Mouse (Mus musculus): Measurements from ENCODE around the gene Ltbp2. TPM values are rescaled to one million over a fixed set of nuclear protein-coding genes. Genes with fewer than 3 reads are reported as not detected.

The Ltbp2 gene
- total RNA-seq, 2 experiments from 2014 or later: 1.3 to 1.6 TPM

DNA sequence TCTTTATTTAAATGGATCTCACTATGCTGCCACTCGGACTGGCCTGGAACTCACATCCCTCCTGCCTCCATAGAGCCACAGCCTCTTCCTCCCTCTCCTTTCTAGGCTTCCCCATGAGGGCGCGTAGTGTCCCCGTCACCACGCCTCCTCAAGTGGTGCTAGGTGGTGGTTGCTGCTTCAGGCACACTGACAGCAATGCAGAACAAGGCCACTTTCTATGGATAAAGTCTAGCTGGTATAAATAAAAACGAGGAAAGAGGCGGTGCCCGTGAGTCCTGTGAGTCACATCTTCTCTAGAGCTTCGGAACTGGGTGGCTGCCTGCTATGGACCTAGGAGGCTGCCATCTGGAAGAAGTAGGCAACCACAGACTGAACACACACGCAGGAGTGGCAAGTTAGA is 120.3 kb downstream of the Ltbp2 start:
- no peak for DNase-seq

DNA sequence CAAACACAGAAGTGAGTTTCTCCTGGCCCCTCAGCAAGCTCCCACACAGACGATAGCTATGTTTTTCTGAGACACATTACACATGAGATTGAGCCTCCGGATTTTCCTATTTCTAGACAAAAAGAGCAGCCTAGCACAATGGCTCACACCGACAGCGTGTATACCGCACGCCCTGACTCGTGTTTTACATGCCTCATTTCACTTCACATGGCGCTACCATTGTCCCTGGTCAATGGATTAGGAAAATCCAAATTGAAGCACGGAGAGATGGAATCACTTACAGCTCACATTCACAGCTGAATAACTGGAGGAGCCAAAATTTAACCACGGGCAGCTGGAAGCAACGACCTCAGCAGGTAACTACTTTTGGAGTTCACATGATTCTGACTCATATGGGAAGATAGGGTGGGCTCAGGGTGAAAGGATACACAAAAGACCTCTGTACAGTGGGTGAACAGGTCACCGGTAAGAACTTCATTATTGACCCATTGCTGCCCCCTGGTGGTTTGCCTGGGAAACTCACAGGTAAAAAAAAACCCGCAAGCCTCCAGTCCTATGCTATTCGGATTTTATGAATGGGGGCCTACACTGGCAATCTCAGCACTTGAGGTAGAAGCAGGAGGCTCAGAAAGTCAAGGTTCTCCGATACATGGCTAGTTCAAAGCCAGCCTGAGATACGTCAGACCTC is 121.2 kb downstream of the Ltbp2 start:
- no peak for DNase-seq

DNA sequence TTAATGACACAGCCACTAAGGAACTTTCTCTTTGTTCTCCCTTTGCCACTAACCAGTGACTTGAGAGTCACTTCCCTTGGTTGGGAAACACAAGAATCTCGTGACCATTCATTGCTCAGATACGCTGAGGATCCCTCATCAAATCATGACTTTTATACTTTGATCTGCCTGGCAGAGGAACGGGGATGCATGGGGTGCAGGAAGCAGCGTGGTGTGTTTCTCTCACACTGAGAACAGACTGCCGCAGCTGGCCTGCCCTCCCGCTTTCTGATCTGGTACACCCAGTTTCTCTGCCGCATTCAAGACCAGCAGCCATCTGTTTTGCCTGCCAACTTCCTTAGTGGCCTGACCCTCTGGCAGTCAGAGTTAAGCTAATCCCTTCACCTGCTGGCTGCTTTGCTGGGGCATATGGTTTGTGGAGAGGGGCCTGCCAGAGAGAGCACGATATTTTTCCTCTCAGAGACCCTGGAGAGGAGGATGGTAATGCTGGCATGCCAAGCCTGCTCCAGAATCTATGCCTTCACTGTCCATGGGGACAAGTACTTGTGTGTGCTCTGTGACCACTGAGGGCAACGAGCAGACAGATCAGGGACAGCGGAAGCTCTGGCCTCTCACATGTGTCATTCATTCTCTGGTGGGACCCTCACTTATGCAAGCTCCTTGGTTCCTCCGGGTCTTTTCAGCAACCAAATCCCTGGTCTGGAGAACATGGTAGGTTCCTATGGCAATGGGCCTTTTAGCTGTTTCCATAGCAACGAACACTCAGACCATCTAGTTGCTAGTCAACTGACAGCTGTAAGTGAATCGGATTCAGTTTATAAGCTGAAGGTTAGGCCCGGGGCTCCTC is 124.0 kb downstream of the Ltbp2 start:
- DNase-seq: no peak

DNA sequence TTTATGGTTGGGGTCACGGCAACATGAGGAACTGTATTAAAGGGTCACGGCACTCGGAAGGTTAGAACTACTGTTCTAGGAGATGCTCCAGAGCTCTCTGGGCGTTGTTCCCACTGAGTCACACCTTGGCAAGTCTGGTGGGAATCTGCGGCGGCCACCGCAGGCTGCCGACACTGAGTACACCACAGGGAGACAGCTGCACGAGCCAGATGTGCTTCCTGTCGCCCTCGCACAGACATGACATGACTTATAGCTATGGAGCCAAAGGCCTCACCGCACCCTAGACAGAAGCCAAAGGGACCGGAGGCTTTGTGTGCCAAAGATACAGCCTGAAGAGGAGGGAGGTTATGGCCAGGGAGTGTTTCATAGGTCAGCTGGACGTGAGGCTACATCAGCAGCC is 125.7 kb downstream of the Ltbp2 start:
- peak; percentile 61 for DNase-seq

DNA sequence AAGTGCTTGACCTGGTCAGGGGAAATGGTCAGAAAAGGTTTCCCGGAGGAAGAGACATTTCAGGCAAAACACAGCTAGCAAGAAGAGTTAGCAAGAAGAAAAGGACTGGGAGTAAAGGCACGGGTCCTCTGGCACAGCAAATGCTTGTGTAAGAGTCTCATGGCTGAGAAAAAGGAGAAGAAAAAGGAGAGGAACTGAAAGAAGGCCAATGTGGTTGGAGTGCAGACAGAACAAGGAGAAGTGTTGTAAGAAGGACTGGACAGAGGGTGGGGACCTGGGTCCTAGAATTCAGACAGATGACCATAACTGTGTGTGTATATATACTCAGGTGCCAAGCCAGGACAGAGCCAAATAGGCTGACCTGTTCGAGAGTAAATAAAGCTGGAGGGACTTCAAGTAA is 128.2 kb downstream of the Ltbp2 start:
- DNase-seq: no peak

DNA sequence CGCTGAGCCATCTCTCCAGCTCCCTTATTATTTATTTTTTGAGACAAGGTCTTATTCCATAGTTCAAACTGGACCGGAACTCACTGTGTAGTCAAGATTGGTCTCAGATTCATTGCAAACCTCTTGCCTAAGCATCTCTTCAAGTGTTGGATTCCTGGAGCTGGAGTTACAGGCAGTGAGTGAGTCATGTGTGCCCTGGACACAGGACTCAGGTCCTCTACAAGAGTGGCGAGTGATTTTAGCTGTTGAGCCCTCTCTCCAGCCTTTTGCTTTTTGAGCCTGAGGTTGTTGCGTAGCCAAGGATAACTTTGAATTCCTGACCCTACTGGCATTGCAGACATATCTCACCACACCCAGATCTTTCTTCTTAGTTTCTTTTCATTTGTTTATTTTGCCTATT is 130.6 kb downstream of the Ltbp2 start:
- DNase-seq: no peak

DNA sequence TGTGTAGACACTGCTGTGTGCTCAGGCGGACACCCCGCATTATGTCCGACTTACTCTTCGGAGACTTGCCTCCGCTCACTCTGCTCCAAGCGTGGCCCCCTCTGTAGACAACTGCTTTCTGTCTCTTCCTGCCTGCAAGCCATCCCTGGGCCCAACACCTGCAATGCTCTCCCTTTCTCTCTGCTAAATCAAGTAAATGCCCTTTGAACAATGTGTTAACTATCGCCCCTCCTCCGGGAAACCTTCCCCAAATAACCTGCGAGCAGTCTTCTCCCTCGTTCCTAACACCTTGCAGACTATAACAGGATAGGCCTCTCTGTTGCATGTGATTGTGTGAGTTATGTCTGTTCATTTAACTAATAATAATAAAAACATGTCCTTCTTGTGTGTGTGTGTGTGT is 132.8 kb downstream of the Ltbp2 start:
- DNase-seq: no peak

DNA sequence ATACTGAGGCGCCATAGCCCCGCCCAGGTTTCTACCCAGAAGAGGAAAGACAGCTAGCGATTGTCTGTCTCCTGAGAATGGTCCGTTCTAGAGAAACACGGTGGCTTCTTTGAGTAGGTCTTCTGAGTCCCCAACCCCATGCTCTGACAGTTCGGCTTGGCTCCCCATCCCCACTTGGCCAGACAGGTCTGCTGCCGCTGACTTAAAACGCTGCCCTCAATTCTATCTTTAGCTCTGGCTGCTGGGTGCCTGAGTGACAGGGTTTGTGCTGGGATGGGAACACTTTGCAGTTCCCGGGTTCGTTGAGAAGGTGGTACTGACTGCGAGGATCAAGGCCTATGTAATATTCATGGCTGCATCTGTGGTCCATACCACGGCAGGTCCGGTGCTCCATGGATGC is 143.0 kb downstream of the Ltbp2 start:
- DNase-seq: no peak

Other genes starting within 250 kb of the Ltbp2 start
- gene Vrtn, start 235.5 kb downstream of the Ltbp2 start, total RNA-seq (2021): not detected
- not detected for gene Syndig1l, start 177.7 kb downstream of the Ltbp2 start, total RNA-seq (2021)
- 10 to 100 TPM; 13.8 to 20.0 TPM for gene Npc2, start 103.4 kb downstream of the Ltbp2 start, total RNA-seq (2021)
- gene Isca2, start 103.3 kb downstream of the Ltbp2 start, total RNA-seq (2021): 10 to 100 TPM; 39.9 to 52.4 TPM
- 10 to 100 TPM; 26.7 to 27.0 TPM for gene Fcf1, start 94.4 kb upstream of the Ltbp2 start, total RNA-seq (2021)
- gene Arel1, start 94.4 kb upstream of the Ltbp2 start, total RNA-seq (2021): 10 to 100 TPM; 16.6 to 18.9 TPM
- 10 to 100 TPM; 15.8 to 16.5 TPM for gene Ylpm1, start 119.8 kb upstream of the Ltbp2 start, total RNA-seq (2021)
- 1 to 10 TPM; 2.2 to 2.3 TPM for gene Prox2, start 234.2 kb upstream of the Ltbp2 start, total RNA-seq (2021)
- 100 to 1,000 TPM; 326 to 330 TPM for gene Dlst, start 234.3 kb upstream of the Ltbp2 start, total RNA-seq (2021)